Mouse (Mus musculus): ENCODE results near the gene Mettl16. TPM values are rescaled to one million over a fixed set of nuclear protein-coding genes. Genes with fewer than 3 reads are reported as not detected.

Mettl16 gene
- 60.6 and 61.6 TPM in 2 replicates for polyA plus RNA-seq (2016; fragmentation: Nextera tagmentation; extraction: Ambion mirVana)

DNA sequence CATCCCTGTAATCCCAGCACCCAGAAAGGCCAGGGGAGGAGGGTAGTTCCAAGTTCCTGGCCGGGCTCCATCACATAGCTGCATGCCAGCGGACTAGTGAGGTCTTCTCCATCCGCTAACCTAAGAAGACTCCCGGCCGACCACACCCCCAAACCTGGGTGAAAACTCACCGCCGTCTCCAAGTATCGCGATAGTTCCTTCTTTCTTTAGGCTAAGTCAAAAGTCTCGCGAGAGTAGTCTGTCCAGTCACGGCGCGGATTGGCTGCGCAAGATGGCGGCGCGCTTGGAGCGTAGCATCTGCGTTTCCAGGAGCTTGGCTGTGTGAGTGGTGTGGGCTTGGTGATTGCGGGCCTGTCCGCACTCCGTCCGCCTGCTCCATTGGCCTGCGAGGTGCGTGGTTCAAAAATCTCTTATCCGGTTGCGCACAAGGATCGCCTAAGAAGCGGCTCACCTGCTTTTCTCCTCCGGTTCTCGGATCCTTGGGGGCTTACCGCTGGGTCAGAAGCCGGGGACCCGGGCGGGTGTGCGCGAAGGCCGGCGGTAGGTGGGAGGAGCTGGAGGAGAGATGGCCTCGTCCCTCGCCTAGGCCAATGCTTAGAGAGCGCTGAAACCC lies at the start of gene Mettl16:
Gene Mettl16, plus strand, starts transcription at position 236 of the 613 bp plus-strand sequence.
- Histone ChIP-seq H3K27me3 (no peaks in the 10 kb centered on the region), H3K36me3 (peaks cover 30% of the 10 kb centered on the region), H3K27ac (peak within 1 kb of the TSS; percentile 97), H3K4me3 (replicated peaks) (peak within 1 kb of the TSS; percentile 81), H3K4me2 (peak within 1 kb of the TSS; percentile 76), H3K9ac (replicated peaks) (peak within 1 kb of the TSS; percentile 81), H3K9me3 (no peaks in the 10 kb centered on the region), H3K4me1 (replicated peaks) (peaks cover 13% of the 10 kb centered on the region)
- WGBS = under 1% methylated on average over 43 of the region's 43 CpGs
- ATAC-seq (ENCODE audit: insufficient number of reproducible peaks, insufficient read depth, low FRiP score, low TSS enrichment, low read depth) = peak; percentile 96

DNA sequence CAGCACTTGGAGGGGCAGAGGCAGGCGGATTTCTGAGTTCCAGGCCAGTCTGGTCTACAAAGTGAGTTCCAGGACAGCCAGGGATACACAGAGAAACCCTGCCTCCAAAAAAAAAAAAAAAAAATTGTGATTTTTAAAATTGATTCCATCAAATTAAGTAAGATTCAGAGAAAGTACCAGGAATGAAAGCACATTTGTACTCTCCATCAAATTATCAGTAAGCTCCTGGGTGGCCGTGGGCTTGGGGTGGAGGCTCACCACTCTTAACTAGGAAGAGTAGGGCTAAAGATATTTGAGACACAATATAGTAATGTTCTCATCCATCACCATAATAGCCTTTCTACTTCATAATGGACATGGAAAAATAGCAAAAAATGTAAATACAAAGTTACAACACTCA lies 49.5 kb upstream of the Mettl16 start:
- no peak for ATAC-seq (ENCODE audit: insufficient number of reproducible peaks, insufficient read depth, low FRiP score, low TSS enrichment, low read depth)
- Histone ChIP-seq H3K27me3 (no peaks in the 10 kb centered on the region), H3K9ac (replicated peaks) (no peak overlapping the region), H3K4me1 (replicated peaks) (peaks cover 15% of the 10 kb centered on the region), H3K9me3 (no peaks in the 10 kb centered on the region), H3K4me2 (no peak overlapping the region), H3K4me3 (replicated peaks) (no peak overlapping the region), H3K36me3 (no peaks in the 10 kb centered on the region), H3K27ac (no peak overlapping the region)
- WGBS = 90% methylated on average over 2 of the region's 2 CpGs

DNA sequence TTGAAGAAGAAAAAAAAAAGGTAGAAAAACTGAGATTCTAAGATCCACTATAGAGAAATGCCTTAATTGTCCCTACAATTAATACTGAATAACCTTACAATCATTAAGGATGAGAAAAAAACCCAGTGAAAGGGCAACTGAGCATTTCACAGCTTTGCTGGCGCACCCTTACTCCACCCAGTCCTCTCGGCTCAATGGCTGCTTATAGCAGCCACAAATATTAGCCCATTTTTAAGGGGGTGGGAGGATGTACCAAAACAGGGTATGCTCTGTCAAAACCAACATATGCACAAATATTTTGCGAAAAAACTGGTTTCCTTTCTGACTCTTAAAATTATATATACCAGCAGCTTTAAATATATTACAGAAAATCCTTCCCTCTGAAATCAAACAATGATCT lies 48.7 kb upstream of the Mettl16 start:
- Histone ChIP-seq H3K4me1 (replicated peaks) (peaks cover 15% of the 10 kb centered on the region), H3K9ac (replicated peaks) (no peak overlapping the region), H3K27me3 (no peaks in the 10 kb centered on the region), H3K9me3 (no peaks in the 10 kb centered on the region), H3K4me2 (peak overlapping the region; percentile 81), H3K27ac (no peak overlapping the region), H3K4me3 (replicated peaks) (peak overlapping the region; percentile 24; the same call in 1 of the 2 replicates), H3K36me3 (no peaks in the 10 kb centered on the region)
- no peak for ATAC-seq (ENCODE audit: insufficient number of reproducible peaks, insufficient read depth, low FRiP score, low TSS enrichment, low read depth)
- 61% methylated on average over 3 of the region's 3 CpGs for WGBS

DNA sequence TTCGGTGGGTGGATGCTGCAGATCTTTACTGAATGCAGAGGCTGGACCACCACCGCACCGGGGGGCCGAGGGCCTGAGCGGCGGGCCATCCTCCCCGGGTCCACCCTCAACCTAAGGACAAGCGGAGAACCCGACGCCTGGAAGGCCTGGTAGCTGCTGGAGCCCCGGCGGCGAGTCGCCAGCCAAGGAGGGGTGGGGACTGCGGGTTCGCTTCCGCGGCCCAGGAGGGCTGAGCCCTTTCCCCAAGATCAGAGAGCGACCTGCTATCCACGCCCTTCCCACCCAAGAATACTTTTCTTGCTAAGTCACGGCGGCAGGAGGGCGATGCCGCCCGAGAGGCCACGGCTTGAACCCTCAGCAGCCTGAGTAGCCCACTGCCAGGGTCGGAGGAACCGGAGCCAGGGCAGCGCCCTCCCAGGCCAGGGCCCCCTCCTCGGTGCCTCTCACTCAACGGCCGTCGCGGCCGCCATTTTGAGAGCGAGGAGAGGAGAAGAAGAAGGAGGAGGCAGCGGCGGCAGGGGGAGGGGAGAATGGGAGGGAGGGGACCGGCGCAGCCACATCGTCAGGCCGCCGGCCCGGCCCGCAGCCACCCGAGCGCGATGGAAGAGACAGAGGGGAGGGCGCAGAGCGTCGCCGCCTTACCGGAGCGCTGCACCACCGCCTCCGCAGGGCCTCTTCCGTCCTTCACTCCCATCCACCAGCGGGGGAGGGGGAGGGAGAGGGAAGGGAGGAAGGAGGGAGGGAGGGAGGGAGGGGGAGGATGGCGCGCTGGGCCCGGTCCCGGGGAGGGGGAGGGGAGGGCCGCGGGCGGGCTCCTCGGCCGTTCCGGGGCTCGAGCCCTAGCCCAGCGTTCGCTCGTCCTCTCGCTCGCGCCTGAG lies 47.0 kb upstream of the Mettl16 start:
- Histone ChIP-seq H3K4me1 (replicated peaks) (peaks cover 15% of the 10 kb centered on the region), H3K4me2 (peak overlapping the region; percentile 81), H3K9ac (replicated peaks) (peak overlapping the region; percentile 98), H3K27ac (peak overlapping the region; percentile 99), H3K27me3 (no peaks in the 10 kb centered on the region), H3K36me3 (no peaks in the 10 kb centered on the region), H3K9me3 (no peaks in the 10 kb centered on the region), H3K4me3 (replicated peaks) (peak overlapping the region; percentile 98)
- under 1% methylated on average over 47 of the region's 75 CpGs for WGBS
- ATAC-seq (ENCODE audit: insufficient number of reproducible peaks, insufficient read depth, low FRiP score, low TSS enrichment, low read depth) = peak; percentile 65

DNA sequence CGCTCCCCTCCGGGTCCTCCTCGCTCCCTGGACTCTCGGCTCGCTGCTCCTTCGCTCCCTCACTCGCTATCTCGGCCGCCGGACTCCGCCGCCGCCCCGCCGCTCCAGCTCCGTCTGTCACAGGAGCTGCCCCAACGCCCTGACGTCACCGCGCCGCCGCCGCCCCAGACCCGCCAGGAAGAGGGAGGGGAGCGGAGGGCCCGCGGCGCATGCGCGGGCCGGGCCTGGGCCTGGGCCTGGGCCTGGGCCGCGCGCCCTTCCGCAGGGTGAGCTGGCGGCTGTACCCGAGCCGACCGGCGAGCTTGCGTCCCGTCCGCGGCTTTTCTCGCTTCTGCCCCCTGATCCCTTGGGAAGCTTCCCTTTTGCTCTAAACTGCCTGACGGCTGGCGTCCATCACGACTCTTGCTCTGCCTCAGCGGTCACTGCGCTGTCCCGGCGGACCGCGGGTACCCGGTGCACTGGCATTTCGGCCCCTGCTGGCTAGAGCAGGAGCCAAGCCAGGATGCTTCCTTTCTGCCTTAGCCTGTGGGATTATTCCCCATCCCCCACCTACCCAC lies 46.3 kb upstream of the Mettl16 start, which contains the start of gene Pafah1b1:
Gene Pafah1b1, minus strand, starts transcription at position 436 of the 557 bp plus-strand sequence.
- H3K36me3 ChIP-seq = no peaks in the 10 kb centered on the region
- no peaks in the 10 kb centered on the region for H3K27me3 ChIP-seq
- WGBS = under 1% methylated on average over 52 of the region's 56 CpGs
- peak within 1 kb of the TSS; percentile 98 for H3K4me3 ChIP-seq (replicated peaks)
- H3K27ac ChIP-seq = peak within 1 kb of the TSS; percentile 99
- ATAC-seq (ENCODE audit: insufficient number of reproducible peaks, insufficient read depth, low FRiP score, low TSS enrichment, low read depth) = peak; percentile 98
- H3K4me2 ChIP-seq = peak within 1 kb of the TSS; percentile 81
- peaks cover 15% of the 10 kb centered on the region for H3K4me1 ChIP-seq (replicated peaks)
- H3K9me3 ChIP-seq = no peaks in the 10 kb centered on the region
- peak within 1 kb of the TSS; percentile 98 for H3K9ac ChIP-seq (replicated peaks)

DNA sequence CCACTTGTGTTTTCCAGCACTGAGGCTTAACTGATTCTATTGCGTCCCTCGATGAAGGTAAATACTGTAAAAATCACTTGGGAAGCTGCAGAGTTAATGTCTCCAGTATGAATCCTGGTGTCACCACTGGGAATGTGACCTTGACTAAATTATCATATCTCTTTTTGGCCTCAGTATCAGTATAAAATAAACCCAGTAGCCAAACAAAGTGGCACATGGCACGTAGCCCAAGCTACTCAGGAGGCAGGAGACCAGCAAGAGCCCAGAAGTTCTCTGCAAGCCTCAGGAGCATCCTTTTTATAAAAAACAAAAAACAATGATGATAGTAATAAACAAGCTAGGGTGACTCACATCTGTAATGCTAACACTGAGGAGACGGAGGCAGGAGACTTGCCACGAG lies 45.4 kb upstream of the Mettl16 start:
- Histone ChIP-seq H3K4me2 (peak overlapping the region; percentile 81), H3K9me3 (no peaks in the 10 kb centered on the region), H3K9ac (replicated peaks) (peak overlapping the region; percentile 98; the same call in 1 of the 2 replicates), H3K4me3 (replicated peaks) (peak overlapping the region; percentile 98; the same call in 1 of the 2 replicates), H3K36me3 (no peaks in the 10 kb centered on the region), H3K4me1 (replicated peaks) (peaks cover 12% of the 10 kb centered on the region), H3K27me3 (no peaks in the 10 kb centered on the region), H3K27ac (no peak overlapping the region)
- ATAC-seq (ENCODE audit: insufficient number of reproducible peaks, insufficient read depth, low FRiP score, low TSS enrichment, low read depth) = no peak
- WGBS = 74% methylated on average over 5 of the region's 5 CpGs

DNA sequence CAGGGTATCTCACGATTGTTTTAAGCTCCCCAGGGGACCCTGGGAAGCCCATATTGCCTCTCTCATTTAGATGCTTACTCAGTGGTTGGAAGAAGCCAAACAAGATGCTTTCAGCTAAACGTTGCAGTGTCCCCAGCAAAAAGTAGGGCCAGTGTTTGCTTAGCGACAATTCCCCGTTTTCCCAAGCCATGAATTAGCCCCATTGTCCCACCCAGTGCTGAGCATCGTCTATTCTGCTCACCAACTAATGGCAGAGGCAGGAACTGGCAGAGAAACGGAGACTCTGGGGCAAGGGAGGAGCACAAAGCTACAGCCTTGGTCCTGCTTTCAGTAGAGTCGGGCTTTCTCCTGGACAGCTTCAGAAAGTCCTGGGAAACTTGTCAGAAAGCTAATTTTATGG lies 35.7 kb upstream of the Mettl16 start:
- Histone ChIP-seq H3K4me3 (replicated peaks) (no peak overlapping the region), H3K9ac (replicated peaks) (no peak overlapping the region), H3K9me3 (peaks cover 3% of the 10 kb centered on the region; the same call in 1 of the 2 replicates), H3K27ac (no peak overlapping the region), H3K4me1 (replicated peaks) (no peaks in the 10 kb centered on the region), H3K4me2 (no peak overlapping the region), H3K27me3 (no peaks in the 10 kb centered on the region), H3K36me3 (no peaks in the 10 kb centered on the region)
- no peak for ATAC-seq (ENCODE audit: insufficient number of reproducible peaks, insufficient read depth, low FRiP score, low TSS enrichment, low read depth)
- WGBS = 34% methylated on average over 7 of the region's 7 CpGs

DNA sequence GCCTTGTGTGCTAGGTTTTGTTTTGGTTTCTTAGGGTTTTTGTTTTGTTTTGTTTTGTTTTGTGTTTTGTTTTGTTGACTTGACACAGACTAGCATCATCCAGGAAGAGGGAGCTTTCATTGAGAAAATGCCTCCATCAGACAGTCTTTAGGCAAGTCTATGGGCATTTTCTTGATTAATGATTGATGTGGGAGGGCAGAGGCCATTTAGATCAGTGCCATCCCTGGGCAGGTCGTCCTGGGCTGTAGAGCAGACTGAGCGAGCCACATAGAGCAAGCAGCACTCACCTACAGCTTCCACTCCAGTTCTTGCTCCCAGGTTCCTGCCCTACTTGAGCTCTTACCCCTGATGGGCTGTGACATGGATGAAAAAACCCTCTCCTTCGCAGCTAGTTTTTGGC lies 32.8 kb upstream of the Mettl16 start:
- Histone ChIP-seq H3K9ac (replicated peaks) (no peak overlapping the region), H3K9me3 (peaks cover 3% of the 10 kb centered on the region; the same call in 1 of the 2 replicates), H3K27me3 (no peaks in the 10 kb centered on the region), H3K36me3 (no peaks in the 10 kb centered on the region), H3K4me2 (no peak overlapping the region), H3K4me1 (replicated peaks) (no peaks in the 10 kb centered on the region), H3K4me3 (replicated peaks) (no peak overlapping the region), H3K27ac (no peak overlapping the region)
- whole genome bisulfite sequencing = 60% methylated on average over 3 of the region's 3 CpGs
- no peak for ATAC-seq (ENCODE audit: insufficient number of reproducible peaks, insufficient read depth, low FRiP score, low TSS enrichment, low read depth)

DNA sequence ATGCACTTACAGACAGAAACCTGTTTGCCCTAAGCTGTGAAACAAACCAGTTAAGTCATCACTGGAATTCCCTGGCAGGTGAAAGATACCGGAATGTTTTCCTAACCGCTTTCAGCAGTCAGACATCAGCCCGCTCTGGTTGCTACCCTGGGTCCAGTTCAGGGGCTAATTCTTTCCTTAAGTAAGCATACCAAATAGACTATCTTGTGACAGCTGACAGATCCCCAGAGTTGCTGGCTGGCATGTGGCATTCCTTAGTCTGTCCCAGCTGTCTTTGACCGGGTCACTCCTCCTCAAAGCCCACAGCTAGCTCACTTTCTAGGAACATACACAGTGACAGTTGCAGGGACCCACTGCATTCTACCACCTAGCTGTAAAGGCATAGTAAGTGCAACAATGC lies 22.6 kb upstream of the Mettl16 start:
- 76% methylated on average over 4 of the region's 4 CpGs for WGBS
- Histone ChIP-seq H3K9ac (replicated peaks) (no peak overlapping the region), H3K27me3 (no peaks in the 10 kb centered on the region), H3K4me2 (no peak overlapping the region), H3K27ac (no peak overlapping the region), H3K9me3 (no peaks in the 10 kb centered on the region), H3K4me3 (replicated peaks) (no peak overlapping the region), H3K36me3 (no peaks in the 10 kb centered on the region), H3K4me1 (replicated peaks) (peaks cover 8% of the 10 kb centered on the region; the same call in 1 of the 2 replicates)
- no peak for ATAC-seq (ENCODE audit: insufficient number of reproducible peaks, insufficient read depth, low FRiP score, low TSS enrichment, low read depth)

DNA sequence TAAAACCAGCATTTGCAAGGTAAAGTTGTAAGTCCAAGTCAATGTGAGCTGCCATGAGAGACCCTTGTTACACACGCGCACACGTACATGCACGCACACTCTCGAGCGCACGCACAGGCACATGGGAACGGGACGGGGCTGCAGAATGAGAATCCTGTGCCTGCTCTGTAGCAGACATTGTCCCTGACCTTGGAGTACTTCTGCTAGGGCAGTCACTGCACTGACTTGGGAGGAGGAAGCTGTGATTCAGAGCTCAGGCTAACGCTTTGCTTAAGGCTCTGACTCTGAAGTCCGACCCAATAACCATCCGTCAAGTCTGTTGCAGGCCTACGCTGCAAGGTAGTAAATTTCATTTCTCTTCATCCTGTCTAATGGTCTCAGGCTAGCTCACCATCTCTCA lies 21.4 kb upstream of the Mettl16 start:
- H3K27me3 ChIP-seq = no peaks in the 10 kb centered on the region
- no peak overlapping the region for H3K27ac ChIP-seq
- H3K9me3 ChIP-seq = no peaks in the 10 kb centered on the region
- no peak overlapping the region for H3K4me2 ChIP-seq
- H3K36me3 ChIP-seq = no peaks in the 10 kb centered on the region
- H3K9ac ChIP-seq (replicated peaks) = no peak overlapping the region
- no peak overlapping the region for H3K4me3 ChIP-seq (replicated peaks)
- H3K4me1 ChIP-seq (replicated peaks) = peaks cover 8% of the 10 kb centered on the region; the same call in 1 of the 2 replicates
- WGBS = 77% methylated on average over 13 of the region's 13 CpGs
- ATAC-seq (ENCODE audit: insufficient number of reproducible peaks, insufficient read depth, low FRiP score, low TSS enrichment, low read depth) = no peak
